Mouse (Mus musculus) spleen, adult 2 months (tissue): ENCODE measurements around the gene Gm17677.

Source experiments
- CTCF ChIP-seq: fragments of 200-500 bp; IDR thresholded peaks from 2 replicates; pipeline ENCODE4 v1.5.1; 2011; ENCODE audit warnings: mild to moderate bottlenecking, inconsistent platforms; ENCODE audit not compliant: insufficient read depth, insufficient read length, insufficient replicate concordance; ENCODE audit errors: extremely low read depth
- POLR2A ChIP-seq: fragments of 200-500 bp; IDR thresholded peaks from 2 replicates; pipeline ENCODE4 v1.6.1; 2011; ENCODE audit warnings: low read depth, low read length, inconsistent platforms

GRCm38 (mm10) chr9:35691924-35692323 lies 48.9 kb upstream of the Gm17677 start:
- TF ChIP-seq CTCF, result no peak
- no peak for TF ChIP-seq POLR2A
